Mouse (Mus musculus) kidney, adult 2 months (tissue): ENCODE data around the gene Ciao2a.

Experiments used
- CTCF ChIP-seq: fragments of 200-500 bp; conservative IDR thresholded peaks from 2 replicates; pipeline ENCODE4 v1.5.1; 2011; ENCODE audit warnings: low read depth, mild to moderate bottlenecking, control low read depth, low read length, moderate library complexity, mixed read lengths; ENCODE audit not compliant: insufficient read depth, insufficient read length
- POLR2A ChIP-seq: fragments of 200-500 bp; IDR thresholded peaks from one replicate; pipeline ENCODE4 v1.6.1; 2011; ENCODE audit warnings: low read depth, low read length, control low read depth

DNA sequence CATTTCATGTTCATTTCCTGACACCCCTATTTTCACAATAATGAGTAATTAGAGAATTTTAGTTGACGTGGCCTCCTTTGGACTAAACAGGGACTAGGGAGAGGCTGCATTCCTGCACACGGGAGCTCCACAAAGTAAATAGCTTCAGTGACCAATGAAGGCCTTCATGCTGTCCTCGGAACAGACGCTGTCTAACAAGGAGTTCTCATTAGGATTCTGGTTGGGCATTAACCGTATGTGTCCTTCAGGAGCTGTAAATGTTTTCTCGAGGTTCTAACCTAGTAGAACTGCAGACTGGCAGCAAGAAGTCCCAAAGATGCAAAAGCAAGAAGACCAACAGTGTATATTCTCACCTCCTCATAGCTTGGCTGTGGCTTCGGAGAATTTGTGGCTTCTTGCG lies 21.2 kb upstream of the Ciao2a start:
- no peak for TF ChIP-seq CTCF
- no peak for TF ChIP-seq POLR2A
